ENCODE assay signal across 8 mouse cellular contexts in genomic region chr14:48120443-48120751, GRCm38 (mm10). TPM values are rescaled to one million over a fixed set of nuclear protein-coding genes. Genes with fewer than 3 reads are reported as not detected.
A peak's percentile ranks its signal among the peaks of the same experiment; 100 is the strongest.
DNase-seq lines count a peak whose midpoint lies in the region; ATAC-seq and TF ChIP-seq lines count a peak whose summit lies in the region.

No protein-coding gene starts in this region.

- no peaks in the 10 kb centered on the region for H3K36me3 ChIP-seq in heart, embryonic 15.5 days
- H3K36me3 ChIP-seq in hindbrain, embryonic 14.5 days (replicated peaks; ENCODE audit: control insufficient read depth, insufficient read depth), result no peaks in the 10 kb centered on the region
- no peaks in the 10 kb centered on the region for H3K36me3 ChIP-seq in midbrain, embryonic 11.5 days (ENCODE audit: control insufficient read depth, insufficient read depth, low read length)

- WGBS in heart, embryonic 15.5 days, result 0% methylated on average over 10 of the region's 10 CpGs
- 0% methylated on average over 9 of the region's 10 CpGs for WGBS in hindbrain, embryonic 14.5 days
- 1% methylated on average over 10 of the region's 10 CpGs for WGBS in midbrain, embryonic 11.5 days

- TF ChIP-seq POLR2A in cortical plate, adult 2 months (IDR thresholded peaks at IDR 0.05; ENCODE audit: extremely low read depth, insufficient read depth, low read length), result no peak

- H3K9me3 ChIP-seq in heart, embryonic 15.5 days (replicated peaks), result no peaks in the 10 kb centered on the region
- no peaks in the 10 kb centered on the region for H3K9me3 ChIP-seq in hindbrain, embryonic 14.5 days (ENCODE audit: control insufficient read depth, low read length)
- no peaks in the 10 kb centered on the region for H3K9me3 ChIP-seq in midbrain, embryonic 11.5 days (ENCODE audit: control insufficient read depth, low read length)

- peak overlapping the region; percentile 89 for H3K4me3 ChIP-seq in heart, embryonic 15.5 days
- peak overlapping the region; percentile 81 for H3K4me3 ChIP-seq in cortical plate, adult 2 months (ENCODE audit: insufficient read depth, low read length)
- peak overlapping the region; percentile 79 for H3K4me3 ChIP-seq in hindbrain, embryonic 14.5 days (replicated peaks; ENCODE audit: low read length)
- peak overlapping the region; percentile 89 for H3K4me3 ChIP-seq in midbrain, embryonic 11.5 days (ENCODE audit: low read depth, low read length)

- H3K9ac ChIP-seq in heart, embryonic 15.5 days, result peak overlapping the region; percentile 81
- H3K9ac ChIP-seq in hindbrain, embryonic 14.5 days, result peak overlapping the region; percentile 84
- peak overlapping the region; percentile 95 for H3K9ac ChIP-seq in midbrain, embryonic 11.5 days (ENCODE audit: low read length)

- TF ChIP-seq CTCF in cortical plate, adult 2 months (IDR thresholded peaks at IDR 0.05; ENCODE audit: extremely low read depth, insufficient read depth, low read length), result no peak

- no peak for DNase-seq in heart, adult 11 months
- DNase-seq in hindbrain, embryonic 14.5 days (ENCODE audit: low spot score), result no peak
- DNase-seq in midbrain, embryonic 11.5 days (ENCODE audit: low spot score, missing footprints), result peak; percentile 94
- DNase-seq in gastrocnemius, postnatal 14 days, result no peak
- no peak for DNase-seq in natural killer cell, adult 2 months (ENCODE audit: low spot score in 2 of 2)
- no peak for DNase-seq in left cerebral cortex, postnatal 4 days

- peak overlapping the region; percentile 97 for H3K4me2 ChIP-seq in heart, embryonic 15.5 days
- peak overlapping the region; percentile 95 for H3K4me2 ChIP-seq in hindbrain, embryonic 14.5 days (replicated peaks)
- peak overlapping the region; percentile 80 for H3K4me2 ChIP-seq in midbrain, embryonic 11.5 days

- H3K27ac ChIP-seq in heart, embryonic 15.5 days, result no peak overlapping the region
- no peak overlapping the region for H3K27ac ChIP-seq in cortical plate, adult 2 months (ENCODE audit: insufficient read depth, low read length)
- H3K27ac ChIP-seq in hindbrain, embryonic 14.5 days, result peak overlapping the region; percentile 85
- H3K27ac ChIP-seq in midbrain, embryonic 11.5 days (ENCODE audit: low read depth, low read length), result no peak overlapping the region

- 0 out of 2 replicates have a peak, but pooled peaks have one; percentile 15 for ATAC-seq in heart, embryonic 15.5 days (replicated peaks; ENCODE audit: insufficient number of reproducible peaks, insufficient read depth, low FRiP score, low read depth)
- ATAC-seq in hindbrain, embryonic 14.5 days (ENCODE audit: low FRiP score), result no peak
- no peak for ATAC-seq in midbrain, embryonic 11.5 days (ENCODE audit: low FRiP score)

- intact Hi-C loops in gastrocnemius, postnatal 14 days (cut with DNase I; ENCODE audit: low total_unique reads), result no loop called here
- intact Hi-C loops in left cerebral cortex, postnatal 4 days (cut with DNase I), result loop anchor here (5.0 kb wide), 1 partner anchor 237 kb away; no protein-coding TSS in a partner anchor

- peaks cover 13% of the 10 kb centered on the region for H3K4me1 ChIP-seq in heart, embryonic 15.5 days (replicated peaks)
- 0 out of 2 replicates have a peak, but pooled peaks cover 3% of the 10 kb centered on the region for H3K4me1 ChIP-seq in cortical plate, adult 2 months (ENCODE audit: control insufficient read depth, insufficient read depth, low read length)
- peaks cover 53% of the 10 kb centered on the region for H3K4me1 ChIP-seq in hindbrain, embryonic 14.5 days (replicated peaks; ENCODE audit: control insufficient read depth, insufficient read depth, low read length)
- H3K4me1 ChIP-seq in midbrain, embryonic 11.5 days (ENCODE audit: control insufficient read depth, insufficient read depth, low read length), result peaks cover 34% of the 10 kb centered on the region

- H3K27me3 ChIP-seq in heart, embryonic 15.5 days, result peaks cover 15% of the 10 kb centered on the region; the same call in 1 of the 2 replicates
- H3K27me3 ChIP-seq in hindbrain, embryonic 14.5 days (ENCODE audit: control insufficient read depth, insufficient read depth, low read length), result no peaks in the 10 kb centered on the region
- no peaks in the 10 kb centered on the region for H3K27me3 ChIP-seq in midbrain, embryonic 11.5 days (ENCODE audit: control insufficient read depth, insufficient read depth, low read length)

RNA-seq across cellular contexts. Expression of gene Peli2, which starts 0.2 kb away (rescaled TPM):
- 2.3 and 5.1 TPM in 2 replicates for polyA plus RNA-seq in heart, embryonic 15.5 days (2015; fragmentation: Nextera tagmentation; extraction: Ambion mirVana)
- polyA plus RNA-seq in cortical plate, adult 2 months (2012; rRNA removed), result 13.3 and 14.0 TPM in 2 replicates
- 8.9 and 10.0 TPM in 2 replicates for polyA plus RNA-seq in hindbrain, embryonic 14.5 days (2014; fragmentation: Nextera tagmentation; extraction: Ambion mirVana)
- 15.7 and 16.2 TPM in 2 replicates for polyA plus RNA-seq in midbrain, embryonic 11.5 days (2014; fragmentation: Nextera tagmentation; extraction: Ambion mirVana)
- total RNA-seq in gastrocnemius, postnatal 14 days (2021), result 10 to 100 TPM; 12.9 to 16.3 TPM
- 10 to 100 TPM; 25.5 to 30.8 TPM for total RNA-seq in left cerebral cortex, postnatal 4 days (2021)
